Mouse (Mus musculus): Measurements from ENCODE around the gene Igfl3.

Igfl3 gene

GRCm38 (mm10) chr7:18176194-18176593 lies at the start of gene Igfl3:
TSS of gene Igfl3 (plus strand) at chr7:18176494.
- DNase-seq, result no peak

GRCm38 (mm10) chr7:18210938-18211337 lies 34.6 kb downstream of the Igfl3 start:
- DNase-seq, result peak; percentile 30

DNA sequence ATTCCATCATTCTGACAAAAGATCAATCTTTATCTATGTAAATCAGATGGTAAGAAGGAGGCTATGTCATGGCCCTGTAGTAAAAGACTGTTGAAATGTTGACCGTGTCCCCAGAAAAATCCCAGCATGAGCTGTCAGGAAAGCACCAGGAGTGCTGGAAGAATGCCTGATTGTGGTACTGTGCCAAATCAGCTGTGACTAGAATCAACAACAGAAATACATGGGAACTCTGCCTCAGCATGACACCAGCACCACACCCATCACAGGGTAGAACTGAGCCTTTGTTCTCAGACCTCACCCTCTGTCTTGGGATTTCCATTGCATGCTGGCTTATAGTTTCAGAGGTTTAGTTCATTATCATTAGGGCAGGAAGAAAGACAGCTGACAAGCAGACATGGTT lies 38.4 kb downstream of the Igfl3 start:
- no peak for DNase-seq
